In genomic region chr1:152660436-152660835, GRCm38 (mm10) we compare ENCODE assay signal across 15 mouse cellular contexts.
"Had no signal": no experiment of that assay in that cellular context is flagged by ENCODE, and none has a peak within 500 bp of the region (broad histone marks: within the 10 kb centered on the region; RNA-seq: fewer than 3 reads in every experiment).

No protein-coding gene starts in this region.

- H3K36me3 ChIP-seq: neural tube, embryonic 13.5 days; neural tube, embryonic 15.5 days; stomach, embryonic 15.5 days had no signal

- H3K4me1 ChIP-seq: neural tube, embryonic 13.5 days; neural tube, embryonic 15.5 days; stomach, embryonic 15.5 days had no signal

- H3K4me2 ChIP-seq: neural tube, embryonic 13.5 days; neural tube, embryonic 15.5 days; stomach, embryonic 15.5 days had no signal

- H3K27me3 ChIP-seq: neural tube, embryonic 13.5 days; neural tube, embryonic 15.5 days; stomach, embryonic 15.5 days had no signal

- DNase-seq: retina, postnatal 1 day; right cerebral cortex, postnatal 14 days; right cerebral cortex, postnatal 25 days; right cerebral cortex, postnatal 4 days; spleen, adult 18-20 months; thymus, adult 18-20 months; thymus, adult 2 months; thymus, postnatal 14 days; thymus, postnatal 25 days; thymus, postnatal 36 days; thymus, postnatal 4 days had no signal

- H3K9me3 ChIP-seq: neural tube, embryonic 13.5 days; neural tube, embryonic 15.5 days; stomach, embryonic 15.5 days had no signal

- H3K9ac ChIP-seq: neural tube, embryonic 13.5 days; neural tube, embryonic 15.5 days; stomach, embryonic 15.5 days had no signal

- H3K27ac ChIP-seq: neural tube, embryonic 13.5 days; neural tube, embryonic 15.5 days; stomach, embryonic 15.5 days; stomach, postnatal 0 days had no signal

- H3K4me3 ChIP-seq: neural tube, embryonic 13.5 days; neural tube, embryonic 15.5 days; stomach, embryonic 15.5 days had no signal
